Mouse (Mus musculus): ENCODE data around the gene Tacc2. TPM values are rescaled to one million over a fixed set of nuclear protein-coding genes. Genes with fewer than 3 reads are reported as not detected.
A peak's percentile ranks its signal among the peaks of the same experiment; 100 is the strongest.
"Not testable (repeated sequence)": the region's sequence is repeated elsewhere in the genome, so short reads cannot be mapped to it uniquely, and the experiment has no call there.

Tacc2 gene
- 23.9 and 24.7 TPM in 2 replicates for polyA plus RNA-seq (2015; fragmentation: Nextera tagmentation; extraction: Ambion mirVana)

GRCm38 (mm10) chr7:130577388-130578003 lies at the start of gene Tacc2:
Gene Tacc2 (plus strand): TSS chr7:130577438.
- H3K4me2 ChIP-seq (ENCODE audit: low read depth, low read length), result peak within 1 kb of the TSS; percentile 50
- H3K4me1 ChIP-seq (ENCODE audit: control insufficient read depth, insufficient read depth, low read length), result peaks cover 12% of the 10 kb centered on the region; the same call in 1 of the 2 replicates
- peak within 1 kb of the TSS; percentile 53 for H3K9ac ChIP-seq (ENCODE audit: low read length)
- no peaks in the 10 kb centered on the region for H3K9me3 ChIP-seq (replicated peaks; ENCODE audit: control insufficient read depth, low read length)
- H3K4me3 ChIP-seq (replicated peaks; ENCODE audit: low read length), result peak within 1 kb of the TSS; percentile 35
- 28% methylated on average over 15 of the region's 15 CpGs for WGBS
- no peaks in the 10 kb centered on the region for H3K36me3 ChIP-seq (ENCODE audit: control insufficient read depth, insufficient read depth, low read length)
- ATAC-seq (ENCODE audit: insufficient read depth, low FRiP score), result no peak
- peak within 1 kb of the TSS; percentile 51 for H3K27ac ChIP-seq (ENCODE audit: low read length)
- no peaks in the 10 kb centered on the region for H3K27me3 ChIP-seq (ENCODE audit: control insufficient read depth, insufficient read depth, low read length)

GRCm38 (mm10) chr7:130531138-130531537 lies 46.1 kb upstream of the Tacc2 start:
- not testable (repeated sequence) for H3K4me2 ChIP-seq (ENCODE audit: low read depth, low read length); H3K9me3 ChIP-seq (replicated peaks; ENCODE audit: control insufficient read depth, low read length); H3K27me3 ChIP-seq (ENCODE audit: control insufficient read depth, insufficient read depth, low read length); H3K9ac ChIP-seq (ENCODE audit: low read length); ATAC-seq (ENCODE audit: insufficient read depth, low FRiP score); H3K4me3 ChIP-seq (replicated peaks; ENCODE audit: low read length); H3K4me1 ChIP-seq (ENCODE audit: control insufficient read depth, insufficient read depth, low read length); H3K27ac ChIP-seq (ENCODE audit: low read length)
- peaks cover 21% of the 10 kb centered on the region for H3K36me3 ChIP-seq (ENCODE audit: control insufficient read depth, insufficient read depth, low read length)
- 93% methylated on average over 14 of the region's 15 CpGs for WGBS

- H3K9ac ChIP-seq (ENCODE audit: low read length), result no peak overlapping the region
- H3K4me2 ChIP-seq (ENCODE audit: low read depth, low read length), result no peak overlapping the region
- H3K4me1 ChIP-seq (ENCODE audit: control insufficient read depth, insufficient read depth, low read length), result no peaks in the 10 kb centered on the region
- no peak overlapping the region for H3K4me3 ChIP-seq (replicated peaks; ENCODE audit: low read length)
- peak; percentile 85 for ATAC-seq (ENCODE audit: insufficient read depth, low FRiP score)
- 0 out of 2 replicates have a peak overlapping the region, but pooled peaks have one; percentile 46 for H3K27ac ChIP-seq (ENCODE audit: low read length)
- peaks cover 21% of the 10 kb centered on the region for H3K36me3 ChIP-seq (ENCODE audit: control insufficient read depth, insufficient read depth, low read length)
- H3K27me3 ChIP-seq (ENCODE audit: control insufficient read depth, insufficient read depth, low read length), result no peaks in the 10 kb centered on the region
- no peaks in the 10 kb centered on the region for H3K9me3 ChIP-seq (replicated peaks; ENCODE audit: control insufficient read depth, low read length)
- WGBS, result 47% methylated on average over 24 of the region's 25 CpGs
Measured at GRCm38 (mm10) chr7:130533316-130534260, 43.6 kb upstream of the Tacc2 start.

- Histone ChIP-seq H3K4me1 (ENCODE audit: control insufficient read depth, insufficient read depth, low read length) (no peaks in the 10 kb centered on the region), H3K27ac (ENCODE audit: low read length) (no peak overlapping the region), H3K9ac (ENCODE audit: low read length) (no peak overlapping the region), H3K4me3 (replicated peaks; ENCODE audit: low read length) (no peak overlapping the region), H3K27me3 (ENCODE audit: control insufficient read depth, insufficient read depth, low read length) (no peaks in the 10 kb centered on the region), H3K36me3 (ENCODE audit: control insufficient read depth, insufficient read depth, low read length) (peaks cover 28% of the 10 kb centered on the region), H3K9me3 (replicated peaks; ENCODE audit: control insufficient read depth, low read length) (no peaks in the 10 kb centered on the region), H3K4me2 (ENCODE audit: low read depth, low read length) (no peak overlapping the region)
- ATAC-seq (ENCODE audit: insufficient read depth, low FRiP score), result no peak
- 84% methylated on average over 4 of the region's 4 CpGs for WGBS
Measured at GRCm38 (mm10) chr7:130535174-130535573, 42.1 kb upstream of the Tacc2 start.

- no peak overlapping the region for H3K9ac ChIP-seq (ENCODE audit: low read length)
- H3K9me3 ChIP-seq (replicated peaks; ENCODE audit: control insufficient read depth, low read length), result no peaks in the 10 kb centered on the region
- no peak overlapping the region for H3K4me3 ChIP-seq (replicated peaks; ENCODE audit: low read length)
- 68% methylated on average over 4 of the region's 4 CpGs for WGBS
- H3K27ac ChIP-seq (ENCODE audit: low read length), result no peak overlapping the region
- H3K27me3 ChIP-seq (ENCODE audit: control insufficient read depth, insufficient read depth, low read length), result no peaks in the 10 kb centered on the region
- no peak for ATAC-seq (ENCODE audit: insufficient read depth, low FRiP score)
- H3K4me1 ChIP-seq (ENCODE audit: control insufficient read depth, insufficient read depth, low read length), result no peaks in the 10 kb centered on the region
- H3K4me2 ChIP-seq (ENCODE audit: low read depth, low read length), result no peak overlapping the region
- peaks cover 19% of the 10 kb centered on the region for H3K36me3 ChIP-seq (ENCODE audit: control insufficient read depth, insufficient read depth, low read length)
Measured at GRCm38 (mm10) chr7:130537068-130537467, 40.2 kb upstream of the Tacc2 start.

- no peak overlapping the region for H3K4me2 ChIP-seq (ENCODE audit: low read depth, low read length)
- ATAC-seq (ENCODE audit: insufficient read depth, low FRiP score), result no peak
- WGBS, result 88% methylated on average over 7 of the region's 7 CpGs
- H3K9ac ChIP-seq (ENCODE audit: low read length), result no peak overlapping the region
- no peaks in the 10 kb centered on the region for H3K4me1 ChIP-seq (ENCODE audit: control insufficient read depth, insufficient read depth, low read length)
- H3K36me3 ChIP-seq (ENCODE audit: control insufficient read depth, insufficient read depth, low read length), result peaks cover 23% of the 10 kb centered on the region
- no peaks in the 10 kb centered on the region for H3K27me3 ChIP-seq (ENCODE audit: control insufficient read depth, insufficient read depth, low read length)
- no peaks in the 10 kb centered on the region for H3K9me3 ChIP-seq (replicated peaks; ENCODE audit: control insufficient read depth, low read length)
- H3K27ac ChIP-seq (ENCODE audit: low read length), result no peak overlapping the region
- H3K4me3 ChIP-seq (replicated peaks; ENCODE audit: low read length), result no peak overlapping the region
Measured at GRCm38 (mm10) chr7:130540176-130540575, 37.1 kb upstream of the Tacc2 start.

- Histone ChIP-seq H3K27me3 (ENCODE audit: control insufficient read depth, insufficient read depth, low read length) (no peaks in the 10 kb centered on the region), H3K4me1 (ENCODE audit: control insufficient read depth, insufficient read depth, low read length) (peaks cover 6% of the 10 kb centered on the region; the same call in 1 of the 2 replicates), H3K36me3 (ENCODE audit: control insufficient read depth, insufficient read depth, low read length) (peaks cover 23% of the 10 kb centered on the region), H3K9ac (ENCODE audit: low read length) (no peak overlapping the region), H3K9me3 (replicated peaks; ENCODE audit: control insufficient read depth, low read length) (no peaks in the 10 kb centered on the region), H3K27ac (ENCODE audit: low read length) (no peak overlapping the region), H3K4me2 (ENCODE audit: low read depth, low read length) (no peak overlapping the region), H3K4me3 (replicated peaks; ENCODE audit: low read length) (no peak overlapping the region)
- ATAC-seq (ENCODE audit: insufficient read depth, low FRiP score), result no peak
- WGBS, result 93% methylated on average over 4 of the region's 4 CpGs
Measured at GRCm38 (mm10) chr7:130543181-130543580, 34.1 kb upstream of the Tacc2 start.

- Histone ChIP-seq H3K4me3 (replicated peaks; ENCODE audit: low read length) (no peak overlapping the region), H3K36me3 (ENCODE audit: control insufficient read depth, insufficient read depth, low read length) (peaks cover 16% of the 10 kb centered on the region), H3K27ac (ENCODE audit: low read length) (no peak overlapping the region), H3K27me3 (ENCODE audit: control insufficient read depth, insufficient read depth, low read length) (no peaks in the 10 kb centered on the region), H3K4me2 (ENCODE audit: low read depth, low read length) (peak overlapping the region; percentile 87), H3K9ac (ENCODE audit: low read length) (no peak overlapping the region), H3K9me3 (replicated peaks; ENCODE audit: control insufficient read depth, low read length) (no peaks in the 10 kb centered on the region), H3K4me1 (ENCODE audit: control insufficient read depth, insufficient read depth, low read length) (peaks cover 6% of the 10 kb centered on the region; the same call in 1 of the 2 replicates)
- no peak for ATAC-seq (ENCODE audit: insufficient read depth, low FRiP score)
- WGBS, result 75% methylated on average over 5 of the region's 5 CpGs
Measured at GRCm38 (mm10) chr7:130545401-130545800, 31.8 kb upstream of the Tacc2 start.

GRCm38 (mm10) chr7:130545893-130546292 lies 31.3 kb upstream of the Tacc2 start:
- peak overlapping the region; percentile 100 for H3K27ac ChIP-seq (ENCODE audit: low read length)
- no peak for ATAC-seq (ENCODE audit: insufficient read depth, low FRiP score)
- H3K36me3 ChIP-seq (ENCODE audit: control insufficient read depth, insufficient read depth, low read length), result peaks cover 16% of the 10 kb centered on the region
- H3K4me1 ChIP-seq (ENCODE audit: control insufficient read depth, insufficient read depth, low read length), result peaks cover 6% of the 10 kb centered on the region; the same call in 1 of the 2 replicates
- 47% methylated on average over 3 of the region's 3 CpGs for WGBS
- H3K4me2 ChIP-seq (ENCODE audit: low read depth, low read length), result peak overlapping the region; percentile 87
- H3K9ac ChIP-seq (ENCODE audit: low read length), result peak overlapping the region; percentile 99
- no peaks in the 10 kb centered on the region for H3K27me3 ChIP-seq (ENCODE audit: control insufficient read depth, insufficient read depth, low read length)
- peak overlapping the region; percentile 93 for H3K4me3 ChIP-seq (replicated peaks; ENCODE audit: low read length)
- H3K9me3 ChIP-seq (replicated peaks; ENCODE audit: control insufficient read depth, low read length), result no peaks in the 10 kb centered on the region

Data from stomach, embryonic 16.5 days (tissue).